Mouse (Mus musculus) kidney, postnatal 0 days (tissue): ENCODE data around the gene Aldh8a1. TPM values are rescaled to one million over a fixed set of nuclear protein-coding genes. Genes with fewer than 3 reads are reported as not detected.
A peak's percentile ranks its signal among the peaks of the same experiment; 100 is the strongest.

Experiments used
- ATAC-seq: fragments of 200-750 bp; cut with Nextera tagmentation; replicated peaks from 2 replicates; pipeline ENCODE4 v1.8.0; 2017; ENCODE audit warnings: low read depth, moderate number of reproducible peaks, moderate TSS enrichment, moderate library complexity; ENCODE audit not compliant: low FRiP score
- DNase-seq: peaks from one replicate; pipeline ENCODE4 v3.0.0-alpha.2; 2016; ENCODE audit warnings: low spot score
- H3K27ac ChIP-seq: fragments of 300-500 bp; sonication (generic); 2 replicates; pipeline ENCODE4 v1.5.1; 2014; ENCODE audit warnings: mild to moderate bottlenecking
- H3K27me3 ChIP-seq: fragments of 300-500 bp; sonication (generic); 2 replicates; pipeline ENCODE4 v1.6.1; 2014; ENCODE audit warnings: low read length, mixed read lengths; ENCODE audit not compliant: insufficient read depth
- H3K36me3 ChIP-seq: fragments of 300-500 bp; sonication (generic); 2 replicates; pipeline ENCODE4 v1.6.1; 2014; ENCODE audit warnings: low read length, mixed read lengths; ENCODE audit not compliant: insufficient read depth
- H3K4me1 ChIP-seq: fragments of 300-500 bp; sonication (generic); replicated peaks from 2 replicates; pipeline ENCODE4 v1.6.1; 2014; ENCODE audit warnings: antibody characterized with exemption, low read length, mixed read lengths; ENCODE audit not compliant: insufficient read depth
- H3K4me2 ChIP-seq: fragments of 300-500 bp; sonication (generic); 2 replicates; pipeline ENCODE4 v1.6.1; 2014; ENCODE audit warnings: mild to moderate bottlenecking, low read length, moderate library complexity, mixed read lengths
- H3K4me3 ChIP-seq: fragments of 300-500 bp; sonication (generic); replicated peaks from 2 replicates; pipeline ENCODE4 v1.5.1; 2014; ENCODE audit warnings: low read depth, low read length
- H3K9ac ChIP-seq: fragments of 300-500 bp; sonication (generic); 2 replicates; pipeline ENCODE4 v1.6.1; 2014; ENCODE audit warnings: low read depth, low read length
- H3K9me3 ChIP-seq: fragments of 300-500 bp; sonication (generic); replicated peaks from 2 replicates; pipeline ENCODE4 v1.6.1; 2016; ENCODE audit warnings: low read length, inconsistent platforms, mixed read lengths
- CTCF ChIP-seq: IDR thresholded peaks from 2 replicates; pipeline ENCODE4 v1.5.1; 2016; ENCODE audit warnings: antibody characterized with exemption, low read depth, mild to moderate bottlenecking, moderate library complexity
- WGBS: fragments of 180-500 bp; shearing (Covaris S2); extraction: QIAGEN DNeasy Blood & Tissue Kit; methylation state at CpG from one replicate; pipeline ENCODE4 v1.1.7; 2014; 5-methylcytosine and 5-hydroxymethylcytosine counted together
- polyA plus RNA-seq: library from polyadenylated mRNA; unstranded; fragments of >200 nt; fragmentation: Nextera tagmentation; extraction: Ambion mirVana; gene quantifications from 2 replicates; pipeline ENCODE4 v1.2.1, GENCODE M21; 2015

Gene Aldh8a1
- 4.7 and 4.8 TPM in 2 replicates for polyA plus RNA-seq

DNA sequence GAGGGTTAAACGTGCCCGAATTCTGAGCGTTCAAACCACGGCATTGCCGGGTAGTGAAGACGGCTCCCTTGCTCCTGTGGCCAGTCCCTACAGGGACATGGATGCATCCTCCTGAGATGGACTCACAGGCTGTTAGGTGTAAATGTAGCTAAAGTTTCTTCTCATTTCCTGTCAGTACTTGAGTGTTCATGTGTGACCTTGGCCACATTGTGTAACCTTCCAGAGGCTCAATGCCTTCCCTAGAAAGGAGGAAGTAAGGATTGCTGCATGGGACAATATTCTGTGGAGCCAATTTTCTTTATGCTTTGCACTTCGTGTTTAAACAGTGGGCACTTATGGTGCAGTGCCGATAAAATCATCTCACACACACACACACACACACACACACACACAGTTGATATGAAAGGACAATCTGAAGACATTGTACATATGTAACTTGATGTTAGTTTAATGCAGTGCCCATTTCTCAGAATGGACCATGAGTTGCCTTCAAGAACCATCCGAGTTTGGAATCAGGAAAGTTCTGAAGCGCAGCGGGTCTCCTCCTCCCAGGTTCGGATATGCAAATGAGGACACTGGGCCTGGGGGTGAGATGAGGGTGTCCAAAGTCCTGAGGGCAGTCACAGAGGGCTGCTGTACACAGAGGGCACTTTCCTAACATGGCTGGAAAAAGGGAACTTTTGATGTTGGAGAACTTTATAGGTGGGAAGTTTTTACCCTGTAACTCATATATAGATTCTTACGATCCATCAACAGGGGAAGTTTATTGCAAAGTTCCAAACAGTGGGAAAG lies at the start of gene Aldh8a1:
Gene Aldh8a1, plus strand, starts transcription at position 610 of the 792 bp plus-strand sequence.
- ATAC-seq (no peak), DNase-seq (no peak)
- Histone ChIP-seq H3K27me3 (no peaks in the 10 kb centered on the region), H3K4me3 (no peak within 1 kb of the TSS), H3K27ac (no peak within 1 kb of the TSS), H3K4me2 (no peak within 1 kb of the TSS), H3K4me1 (no peaks in the 10 kb centered on the region), H3K36me3 (no peaks in the 10 kb centered on the region), H3K9ac (no peak within 1 kb of the TSS), H3K9me3 (no peaks in the 10 kb centered on the region)
- no peak for TF ChIP-seq CTCF
- 78% methylated on average over 13 of the region's 13 CpGs for WGBS

GRCm38 (mm10) chr10:21327605-21328135 lies 49.4 kb upstream of the Aldh8a1 start:
- no peak for DNase-seq
- 79% methylated on average over 7 of the region's 7 CpGs for WGBS
- H3K4me2 ChIP-seq = no peak overlapping the region
- H3K27ac ChIP-seq = no peak overlapping the region
- H3K9ac ChIP-seq = no peak overlapping the region
- no peaks in the 10 kb centered on the region for H3K4me1 ChIP-seq
- no peaks in the 10 kb centered on the region for H3K9me3 ChIP-seq
- ATAC-seq = no peak
- H3K4me3 ChIP-seq = no peak overlapping the region
- H3K27me3 ChIP-seq = no peaks in the 10 kb centered on the region
- no peak for TF ChIP-seq CTCF
- no peaks in the 10 kb centered on the region for H3K36me3 ChIP-seq

DNA sequence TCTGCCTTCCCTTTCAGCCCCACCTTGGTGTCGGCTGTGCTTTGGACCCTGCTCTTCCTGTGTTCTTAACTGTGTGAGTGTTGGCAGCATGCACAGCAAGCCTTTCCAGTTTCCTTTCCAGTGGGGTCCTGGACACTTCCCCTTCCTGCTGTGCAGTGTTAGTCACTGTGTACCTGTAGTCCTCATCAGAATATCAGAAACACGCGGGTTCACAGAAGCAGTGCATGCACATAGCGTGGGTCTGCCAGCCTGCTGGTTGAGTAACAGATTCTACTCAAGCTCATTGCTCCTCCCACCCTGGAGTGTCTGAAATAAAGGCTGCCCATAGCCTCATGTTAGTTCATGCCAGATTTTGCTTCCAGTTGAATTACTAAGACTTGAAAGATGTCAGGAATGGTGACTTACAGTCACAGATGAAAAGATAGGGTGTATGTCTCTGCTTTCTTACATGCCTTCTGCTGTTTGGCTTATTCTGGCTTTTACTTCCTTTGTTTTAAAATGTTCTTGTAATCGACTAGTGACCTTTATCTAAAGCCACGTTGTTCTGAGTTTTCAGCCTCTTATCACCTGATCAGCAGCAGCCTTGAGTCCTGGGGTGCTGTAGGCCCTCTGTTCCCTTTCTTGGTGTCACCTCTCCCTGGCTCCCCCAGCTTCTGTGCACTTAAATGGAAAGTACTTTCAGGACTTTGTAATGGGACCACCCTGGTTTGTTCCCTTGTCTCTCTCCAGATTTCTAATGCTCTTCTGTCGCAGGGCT lies 42.6 kb upstream of the Aldh8a1 start:
- ATAC-seq (no peak), DNase-seq (no peak)
- 73% methylated on average over 7 of the region's 7 CpGs for WGBS

DNA sequence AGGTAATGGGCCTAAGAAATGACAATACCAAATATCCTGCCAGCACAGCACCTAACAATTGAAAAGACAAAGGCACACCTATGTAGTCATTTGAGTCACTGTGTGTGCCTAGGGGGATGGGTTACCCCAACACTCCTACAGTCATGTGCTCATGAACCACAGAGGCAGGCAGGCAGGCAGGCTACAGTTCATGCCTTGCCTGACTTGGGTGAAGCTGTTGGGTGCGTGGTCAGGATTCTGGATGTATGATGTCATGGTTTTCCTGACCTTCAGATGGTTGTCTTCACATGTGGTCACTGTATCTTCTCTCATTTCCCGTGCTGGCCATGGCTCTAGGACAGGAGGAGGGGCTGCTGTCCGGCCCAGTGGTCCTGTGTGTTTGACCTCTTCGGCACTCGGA lies 41.6 kb upstream of the Aldh8a1 start:
- 0 out of 2 replicates have a peak, but pooled peaks have one; percentile 25 for ATAC-seq
- TF ChIP-seq CTCF = no peak
- H3K4me1 ChIP-seq = no peaks in the 10 kb centered on the region
- no peak overlapping the region for H3K9ac ChIP-seq
- no peak overlapping the region for H3K4me2 ChIP-seq
- H3K4me3 ChIP-seq = no peak overlapping the region
- no peak for DNase-seq
- H3K27me3 ChIP-seq = no peaks in the 10 kb centered on the region
- 91% methylated on average over 5 of the region's 5 CpGs for WGBS
- H3K27ac ChIP-seq = no peak overlapping the region
- H3K9me3 ChIP-seq = no peaks in the 10 kb centered on the region
- peaks cover 7% of the 10 kb centered on the region; the same call in 1 of the 2 replicates for H3K36me3 ChIP-seq

More for the DNA sequence above, 42.6 kb upstream of the Aldh8a1 start:
- TF ChIP-seq CTCF = no peak
- H3K36me3 ChIP-seq = peaks cover 7% of the 10 kb centered on the region; the same call in 1 of the 2 replicates
- H3K4me3 ChIP-seq = no peak overlapping the region
- H3K9me3 ChIP-seq = no peaks in the 10 kb centered on the region
- no peaks in the 10 kb centered on the region for H3K4me1 ChIP-seq
- no peak overlapping the region for H3K9ac ChIP-seq
- no peaks in the 10 kb centered on the region for H3K27me3 ChIP-seq
- no peak overlapping the region for H3K27ac ChIP-seq
- no peak overlapping the region for H3K4me2 ChIP-seq

DNA sequence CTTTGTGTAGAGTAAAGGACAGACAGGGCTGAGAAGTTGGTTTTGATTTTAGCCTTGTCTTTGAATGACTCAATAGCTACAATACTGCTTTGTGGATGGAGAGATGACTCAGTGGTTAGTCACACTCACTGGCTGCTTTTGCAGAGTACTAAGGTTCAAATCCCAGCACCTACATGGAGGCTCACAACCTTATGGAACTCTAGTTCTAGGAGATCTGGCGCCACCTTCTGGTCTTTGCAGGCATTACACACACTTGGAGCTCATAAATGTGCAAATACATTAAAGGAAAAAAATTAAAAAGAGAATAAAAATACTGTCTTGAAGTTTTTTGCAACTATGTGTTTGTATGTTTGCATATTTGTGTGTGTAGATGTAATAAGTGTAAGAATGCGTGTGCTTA lies 39.9 kb upstream of the Aldh8a1 start:
- H3K27ac ChIP-seq = no peak overlapping the region
- no peak for DNase-seq
- H3K4me1 ChIP-seq = no peaks in the 10 kb centered on the region
- peak; percentile 58 for TF ChIP-seq CTCF
- H3K36me3 ChIP-seq = peaks cover 13% of the 10 kb centered on the region; the same call in 1 of the 2 replicates
- H3K9ac ChIP-seq = no peak overlapping the region
- WGBS = 82% methylated on average over 2 of the region's 2 CpGs
- H3K9me3 ChIP-seq = no peaks in the 10 kb centered on the region
- no peak for ATAC-seq
- H3K4me2 ChIP-seq = no peak overlapping the region
- no peaks in the 10 kb centered on the region for H3K27me3 ChIP-seq
- no peak overlapping the region for H3K4me3 ChIP-seq

DNA sequence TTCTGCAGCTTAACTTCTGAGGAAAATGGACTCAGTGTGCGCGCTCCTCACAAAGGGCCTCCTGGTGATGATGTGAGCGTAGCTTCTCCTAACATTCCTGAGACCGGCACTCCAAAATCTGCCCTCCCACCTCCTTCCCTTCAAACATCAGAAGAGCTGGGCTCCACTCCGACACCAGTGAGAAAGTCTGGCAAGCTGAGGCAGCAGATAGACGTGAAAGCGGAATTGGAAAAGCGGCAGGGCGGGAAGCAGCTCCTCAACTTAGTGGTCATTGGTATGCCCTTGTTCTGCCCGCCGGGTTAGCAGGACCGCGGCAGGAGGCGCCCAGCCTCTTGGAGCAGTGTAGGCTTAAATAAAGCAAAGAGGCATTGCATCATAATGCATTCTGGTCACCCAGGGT lies 35.4 kb upstream of the Aldh8a1 start:
- no peak for ATAC-seq
- Histone ChIP-seq H3K4me1 (no peaks in the 10 kb centered on the region), H3K36me3 (peaks cover 33% of the 10 kb centered on the region; the same call in 1 of the 2 replicates)

More for the DNA sequence above, 35.4 kb upstream of the Aldh8a1 start:
- DNase-seq = no peak
- Histone ChIP-seq H3K4me2 (no peak overlapping the region), H3K27ac (no peak overlapping the region), H3K9me3 (no peaks in the 10 kb centered on the region), H3K4me3 (no peak overlapping the region), H3K27me3 (no peaks in the 10 kb centered on the region), H3K9ac (no peak overlapping the region)
- TF ChIP-seq CTCF = no peak
- WGBS = 92% methylated on average over 14 of the region's 14 CpGs
